Mouse (Mus musculus): ENCODE data around the gene B3gnt3. TPM values are rescaled to one million over a fixed set of nuclear protein-coding genes. Genes with fewer than 3 reads are reported as not detected.
"Not testable (repeated sequence)": the region's sequence is repeated elsewhere in the genome, so short reads cannot be mapped to it uniquely, and the experiment has no call there.

Gene B3gnt3
- polyA plus RNA-seq, 1 experiment from 2014 or later, result 35.9 TPM

DNA sequence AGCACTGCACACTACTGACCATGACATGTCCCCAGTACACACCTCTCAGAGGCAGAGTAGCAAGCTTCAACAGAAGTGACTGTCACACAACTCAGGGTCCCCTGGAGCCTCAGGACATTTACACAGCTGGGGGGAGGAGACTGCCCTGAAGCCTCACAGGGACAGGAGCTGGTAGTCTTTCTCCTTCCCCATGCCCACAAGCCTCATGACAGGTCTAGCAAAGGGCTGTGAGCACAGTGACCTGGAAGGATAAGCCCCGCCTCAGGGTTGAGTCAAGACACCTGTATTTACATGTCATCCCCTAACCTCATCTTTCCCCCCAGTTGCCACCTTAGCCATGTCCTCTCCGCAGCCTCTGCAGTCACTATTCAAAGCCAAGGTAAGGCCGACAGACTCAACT is 39.6 kb upstream of the B3gnt3 start:
- Histone ChIP-seq H3K4me1 (replicated peaks; ENCODE audit: control insufficient read depth, insufficient read depth) (peaks cover 4% of the 10 kb centered on the region), H3K4me3 (ENCODE audit: low read depth, low read length) (no peak overlapping the region), H3K9me3 (ENCODE audit: control insufficient read depth, low read length) (no peaks in the 10 kb centered on the region), H3K27me3 (ENCODE audit: control insufficient read depth, insufficient read depth, low read length) (no peaks in the 10 kb centered on the region), H3K27ac (replicated peaks) (no peak overlapping the region), H3K36me3 (ENCODE audit: control insufficient read depth, insufficient read depth, low read length) (no peaks in the 10 kb centered on the region), H3K4me2 (replicated peaks; ENCODE audit: low read depth) (peak overlapping the region; percentile 47), H3K9ac (ENCODE audit: low read length) (no peak overlapping the region)
- DNase-seq (ENCODE audit: low spot score) (no peak), ATAC-seq (ENCODE audit: low FRiP score, low TSS enrichment) (peak; percentile 43; the same call in 1 of the 2 replicates)
- 38% methylated on average over 3 of the region's 3 CpGs for WGBS
- TF ChIP-seq CTCF (IDR thresholded peaks at IDR 0.05; ENCODE audit: low read depth) (no peak), EP300 (optimal IDR thresholded peaks at IDR 0.05) (no peak)

DNA sequence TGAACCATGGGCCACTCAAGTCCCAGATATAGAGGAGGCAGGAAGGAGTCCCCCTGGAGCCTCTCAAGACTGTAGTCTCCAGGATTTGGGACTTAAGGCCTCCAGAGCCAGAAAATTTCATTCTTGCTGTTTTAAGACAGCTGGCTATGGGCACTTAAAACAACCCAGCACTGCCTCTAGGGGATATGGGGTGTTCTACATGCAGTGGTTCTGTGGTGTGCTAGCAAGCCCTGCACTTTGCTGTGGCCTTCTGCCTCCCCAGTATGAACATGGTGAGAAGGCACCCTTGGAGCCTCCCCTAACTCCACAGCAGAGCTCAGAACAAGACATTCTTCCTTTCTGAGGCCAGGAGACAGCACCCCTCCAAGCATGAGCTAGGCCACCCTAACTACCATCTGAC is 36.7 kb upstream of the B3gnt3 start:
- not testable (repeated sequence) for H3K27me3 ChIP-seq (ENCODE audit: control insufficient read depth, insufficient read depth, low read length); H3K27ac ChIP-seq (replicated peaks); H3K36me3 ChIP-seq (ENCODE audit: control insufficient read depth, insufficient read depth, low read length); H3K9me3 ChIP-seq (ENCODE audit: control insufficient read depth, low read length); H3K4me2 ChIP-seq (replicated peaks; ENCODE audit: low read depth); DNase-seq (ENCODE audit: low spot score); ATAC-seq (ENCODE audit: low FRiP score, low TSS enrichment); H3K9ac ChIP-seq (ENCODE audit: low read length); H3K4me1 ChIP-seq (replicated peaks; ENCODE audit: control insufficient read depth, insufficient read depth); H3K4me3 ChIP-seq (ENCODE audit: low read depth, low read length)

DNA sequence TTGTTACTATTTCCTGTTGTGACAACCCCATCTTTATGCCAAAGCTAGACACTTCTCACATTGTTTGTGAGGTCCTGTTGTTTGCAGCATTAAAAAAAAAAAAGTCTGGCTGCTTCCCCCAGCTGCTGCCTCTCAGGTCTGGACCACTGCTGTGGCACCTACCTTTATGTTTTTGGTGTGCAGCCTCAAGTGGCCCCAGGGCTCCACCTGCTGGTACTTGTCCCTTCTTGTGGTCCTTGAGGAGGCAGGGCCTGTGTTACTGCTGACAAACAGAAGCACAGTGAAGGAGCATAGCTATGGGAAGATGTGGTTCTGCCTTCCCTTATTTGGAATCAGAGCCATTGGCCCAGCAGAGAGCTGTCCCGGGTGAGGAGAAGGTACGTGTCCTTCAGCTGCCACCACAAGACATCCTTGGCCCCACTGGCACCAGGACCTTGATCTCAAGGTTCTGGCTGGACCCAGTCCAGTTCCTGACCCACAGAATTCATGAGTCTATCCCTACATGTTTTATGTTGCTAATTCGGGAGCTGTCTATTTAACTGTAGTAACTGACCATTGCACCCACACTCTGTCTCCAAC is 30.2 kb upstream of the B3gnt3 start:
- H3K36me3 ChIP-seq (ENCODE audit: control insufficient read depth, insufficient read depth, low read length), result no peaks in the 10 kb centered on the region
- no peak overlapping the region for H3K9ac ChIP-seq (ENCODE audit: low read length)
- H3K27ac ChIP-seq (replicated peaks), result no peak overlapping the region
- H3K4me1 ChIP-seq (replicated peaks; ENCODE audit: control insufficient read depth, insufficient read depth), result no peaks in the 10 kb centered on the region; the same call in 1 of the 2 replicates
- no peak overlapping the region for H3K4me3 ChIP-seq (ENCODE audit: low read depth, low read length)
- H3K27me3 ChIP-seq (ENCODE audit: control insufficient read depth, insufficient read depth, low read length), result no peaks in the 10 kb centered on the region
- 51% methylated on average over 3 of the region's 3 CpGs for WGBS
- H3K9me3 ChIP-seq (ENCODE audit: control insufficient read depth, low read length), result no peaks in the 10 kb centered on the region
- no peak overlapping the region for H3K4me2 ChIP-seq (replicated peaks; ENCODE audit: low read depth)
- ATAC-seq (ENCODE audit: low FRiP score, low TSS enrichment) (peak; percentile 39; the same call in 1 of the 2 replicates), DNase-seq (ENCODE audit: low spot score) (peak; percentile 78)
- TF ChIP-seq EP300 (optimal IDR thresholded peaks at IDR 0.05), result no peak
- peak; percentile 78 for TF ChIP-seq CTCF (IDR thresholded peaks at IDR 0.05; ENCODE audit: low read depth)

DNA sequence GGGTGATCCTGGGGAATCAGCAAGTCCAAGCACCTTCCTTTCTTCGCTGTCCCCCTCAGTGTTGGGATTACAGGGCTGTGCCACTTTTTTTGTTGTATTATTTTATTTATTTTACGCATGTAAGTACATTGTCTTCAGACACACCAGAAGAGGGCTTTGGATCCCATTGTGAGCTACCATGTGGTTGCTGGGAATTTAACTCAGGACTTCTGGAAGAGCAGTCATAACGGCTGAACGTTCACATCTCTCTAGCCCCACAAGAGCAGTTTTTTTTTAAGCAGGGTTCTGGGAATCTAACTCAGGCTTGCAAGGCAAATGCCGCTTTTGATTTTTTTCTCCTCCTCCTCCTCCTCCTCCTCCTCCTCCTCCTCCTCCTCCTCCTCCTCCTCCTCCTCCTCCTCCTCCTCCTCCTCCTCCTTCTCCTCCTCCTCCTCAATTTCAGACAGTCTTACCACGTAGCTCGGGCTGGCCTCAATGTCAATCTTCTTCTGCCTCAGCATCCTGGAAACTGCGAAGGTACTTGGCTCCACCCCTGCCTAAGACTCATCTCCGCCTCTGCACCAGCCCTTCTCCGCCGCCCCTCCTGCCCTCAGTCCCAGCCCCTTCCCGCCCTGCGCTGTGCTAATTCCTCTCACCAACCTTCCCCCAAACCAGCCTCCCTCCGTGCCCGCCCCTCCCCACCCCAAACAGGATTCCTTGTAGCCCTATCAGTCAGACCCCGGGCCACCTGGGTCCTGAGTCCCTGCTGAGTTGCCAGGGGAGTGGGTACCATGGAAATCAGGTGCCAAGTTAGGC is 27.4 kb upstream of the B3gnt3 start:
- no peak for DNase-seq (ENCODE audit: low spot score)
- H3K4me1 ChIP-seq (replicated peaks; ENCODE audit: control insufficient read depth, insufficient read depth), result peaks cover 2% of the 10 kb centered on the region
- peak overlapping the region; percentile 55 for H3K4me2 ChIP-seq (replicated peaks; ENCODE audit: low read depth)
- no peak for TF ChIP-seq CTCF (IDR thresholded peaks at IDR 0.05; ENCODE audit: low read depth)
- TF ChIP-seq EP300 (optimal IDR thresholded peaks at IDR 0.05), result no peak
- 7% methylated on average over 12 of the region's 16 CpGs for WGBS
- H3K27me3 ChIP-seq (ENCODE audit: control insufficient read depth, insufficient read depth, low read length), result no peaks in the 10 kb centered on the region
- no peaks in the 10 kb centered on the region for H3K36me3 ChIP-seq (ENCODE audit: control insufficient read depth, insufficient read depth, low read length)
- no peaks in the 10 kb centered on the region for H3K9me3 ChIP-seq (ENCODE audit: control insufficient read depth, low read length)
- H3K27ac ChIP-seq (replicated peaks), result no peak overlapping the region
- ATAC-seq (ENCODE audit: low FRiP score, low TSS enrichment), result no peak
- H3K4me3 ChIP-seq (ENCODE audit: low read depth, low read length), result no peak overlapping the region
- no peak overlapping the region for H3K9ac ChIP-seq (ENCODE audit: low read length)

DNA sequence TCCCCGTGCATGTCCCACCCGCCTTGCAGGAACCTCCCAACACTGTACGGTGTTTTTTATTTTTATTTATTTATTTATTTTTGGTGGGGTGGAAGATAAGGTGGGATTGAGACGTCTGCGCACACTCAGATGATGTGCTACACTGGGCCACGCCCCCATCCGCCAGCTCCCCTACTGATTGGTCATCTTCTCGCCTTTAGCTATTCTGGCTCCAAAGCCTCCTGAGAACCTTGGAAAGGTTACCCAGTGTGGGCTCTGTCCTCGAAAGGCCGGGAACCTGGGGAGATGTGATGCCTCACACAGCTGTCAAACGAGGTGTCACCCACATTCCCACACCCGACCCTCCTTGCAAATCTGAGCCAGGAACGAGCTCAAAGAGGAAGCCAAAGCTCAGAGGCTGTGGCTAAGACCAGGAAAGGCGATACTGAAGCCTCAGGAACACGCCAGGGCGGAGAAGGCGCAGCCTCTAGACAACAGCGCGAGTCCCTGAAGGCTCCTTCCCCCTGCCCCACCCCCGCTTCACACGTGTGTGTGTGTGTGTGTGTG is 26.7 kb upstream of the B3gnt3 start:
- peak overlapping the region; percentile 23 for H3K4me3 ChIP-seq (ENCODE audit: low read depth, low read length)
- no peaks in the 10 kb centered on the region for H3K9me3 ChIP-seq (ENCODE audit: control insufficient read depth, low read length)
- 0 out of 2 replicates have a peak overlapping the region, but pooled peaks have one; percentile 13 for H3K9ac ChIP-seq (ENCODE audit: low read length)
- peak; percentile 48 for ATAC-seq (ENCODE audit: low FRiP score, low TSS enrichment)
- 5% methylated on average over 19 of the region's 21 CpGs for WGBS
- no peaks in the 10 kb centered on the region for H3K36me3 ChIP-seq (ENCODE audit: control insufficient read depth, insufficient read depth, low read length)
- peaks cover 2% of the 10 kb centered on the region for H3K4me1 ChIP-seq (replicated peaks; ENCODE audit: control insufficient read depth, insufficient read depth)
- H3K27me3 ChIP-seq (ENCODE audit: control insufficient read depth, insufficient read depth, low read length), result no peaks in the 10 kb centered on the region
- peak; percentile 57 for DNase-seq (ENCODE audit: low spot score)
- H3K4me2 ChIP-seq (replicated peaks; ENCODE audit: low read depth), result peak overlapping the region; percentile 55
- TF ChIP-seq CTCF (IDR thresholded peaks at IDR 0.05; ENCODE audit: low read depth) (no peak), EP300 (optimal IDR thresholded peaks at IDR 0.05) (no peak)
- 0 out of 2 replicates have a peak overlapping the region, but pooled peaks have one; percentile 13 for H3K27ac ChIP-seq (replicated peaks)

Measured in stomach, postnatal 0 days (tissue).